Mouse (Mus musculus) spleen, adult 2 months (tissue): ENCODE measurements around the gene Ifngr2. TPM values are rescaled to one million over a fixed set of nuclear protein-coding genes. Genes with fewer than 3 reads are reported as not detected.

Experiments
- DNase-seq, 2 experiments: peaks; one replicate each; pipeline versions ENCODE4 v3.0.0 to v3.0.0-alpha.2; 2012 to 2021; ENCODE audit warnings: low spot score in 2 of 2, low read depth in 1 of 2
- H3K27ac ChIP-seq: fragments of 200-500 bp; 2 replicates; pipeline ENCODE4 v1.5.1; 2012; ENCODE audit warnings: low read length, inconsistent platforms; ENCODE audit not compliant: insufficient read depth
- H3K27me3 ChIP-seq: fragments of 200-500 bp; 2 replicates; pipeline ENCODE4 v1.6.1; 2012; ENCODE audit warnings: mild to moderate bottlenecking, moderate library complexity, low read length, inconsistent platforms; ENCODE audit not compliant: control insufficient read depth, insufficient read depth
- H3K36me3 ChIP-seq: fragments of 200-500 bp; 2 replicates; pipeline ENCODE4 v1.6.1; 2012; ENCODE audit warnings: mild to moderate bottlenecking, low read length, inconsistent platforms; ENCODE audit not compliant: control insufficient read depth, insufficient read depth
- H3K4me1 ChIP-seq: fragments of 200-500 bp; 2 replicates; pipeline ENCODE4 v1.6.1; 2011; ENCODE audit warnings: inconsistent platforms; ENCODE audit not compliant: control insufficient read depth, insufficient read depth, insufficient read length
- H3K4me3 ChIP-seq: fragments of 200-500 bp; 2 replicates; pipeline ENCODE4 v1.5.1; 2011; ENCODE audit warnings: mild to moderate bottlenecking, inconsistent platforms; ENCODE audit not compliant: insufficient read depth, insufficient read length; ENCODE audit errors: extremely low read depth
- CTCF ChIP-seq: fragments of 200-500 bp; IDR thresholded peaks from 2 replicates; pipeline ENCODE4 v1.5.1; 2011; ENCODE audit warnings: mild to moderate bottlenecking, inconsistent platforms; ENCODE audit not compliant: insufficient read depth, insufficient read length, insufficient replicate concordance; ENCODE audit errors: extremely low read depth
- POLR2A ChIP-seq: fragments of 200-500 bp; IDR thresholded peaks from 2 replicates; pipeline ENCODE4 v1.6.1; 2011; ENCODE audit warnings: low read depth, low read length, inconsistent platforms
- WGBS: fragments of 180-500 bp; shearing (Covaris S2); methylation state at CpG from one replicate; pipeline ENCODE4 v1.1.7; 2018; 5-methylcytosine and 5-hydroxymethylcytosine counted together
- polyA plus RNA-seq: library from polyadenylated mRNA; depleted of rRNA; stranded (reverse); fragments of >200 nt; gene quantifications from 2 replicates; pipeline ENCODE4 v1.2.3, GENCODE M21; 2012

Gene Ifngr2
- polyA plus RNA-seq, 1 experiment: 18.7 TPM

GRCm38 (mm10) chr16:91513099-91513498, 33.8 kb upstream of the Ifngr2 start:
- Histone ChIP-seq H3K4me3 (no peak overlapping the region), H3K4me1 (no peaks in the 10 kb centered on the region), H3K36me3 (peaks cover 3% of the 10 kb centered on the region; the same call in 1 of the 2 replicates), H3K27ac (no peak overlapping the region), H3K27me3 (no peaks in the 10 kb centered on the region)
- 73% methylated on average over 6 of the region's 6 CpGs for WGBS
- TF ChIP-seq CTCF (no peak), POLR2A (no peak)
- DNase-seq: no peak

- H3K4me3 ChIP-seq: no peak overlapping the region
- H3K36me3 ChIP-seq: no peaks in the 10 kb centered on the region
- H3K27me3 ChIP-seq: no peaks in the 10 kb centered on the region
- H3K4me1 ChIP-seq: peaks cover 6% of the 10 kb centered on the region; the same call in 1 of the 2 replicates
- WGBS: 78% methylated on average over 7 of the region's 7 CpGs
- TF ChIP-seq POLR2A (no peak), CTCF (no peak)
- no peak overlapping the region for H3K27ac ChIP-seq
- DNase-seq: no peak
Observed at GRCm38 (mm10) chr16:91517020-91517419, 29.9 kb upstream of the Ifngr2 start.

- H3K4me1 ChIP-seq: peaks cover 17% of the 10 kb centered on the region; the same call in 1 of the 2 replicates
- 22% methylated on average over 5 of the region's 5 CpGs for WGBS
- no peaks in the 10 kb centered on the region for H3K27me3 ChIP-seq
- DNase-seq: peak in 1 of 2 experiments; percentile 26
- TF ChIP-seq CTCF (no peak), POLR2A (no peak)
- H3K27ac ChIP-seq: peak overlapping the region; percentile 68
- H3K4me3 ChIP-seq: no peak overlapping the region
- H3K36me3 ChIP-seq: no peaks in the 10 kb centered on the region
Observed at GRCm38 (mm10) chr16:91522040-91522439, 24.8 kb upstream of the Ifngr2 start.

- peak; percentile 78 to 81 for DNase-seq
- 8% methylated on average over 18 of the region's 18 CpGs for WGBS
Observed at GRCm38 (mm10) chr16:91522479-91523309, 24.2 kb upstream of the Ifngr2 start.

GRCm38 (mm10) chr16:91524206-91524605, 22.7 kb upstream of the Ifngr2 start:
- WGBS: 45% methylated on average over 5 of the region's 5 CpGs
- no peaks in the 10 kb centered on the region for H3K27me3 ChIP-seq

More at GRCm38 (mm10) chr16:91522479-91523309, 24.2 kb upstream of the Ifngr2 start:
- Histone ChIP-seq H3K4me1 (peaks cover 20% of the 10 kb centered on the region; the same call in 1 of the 2 replicates), H3K36me3 (no peaks in the 10 kb centered on the region), H3K4me3 (no peak overlapping the region), H3K27ac (peak overlapping the region; percentile 62), H3K27me3 (no peaks in the 10 kb centered on the region)
- TF ChIP-seq POLR2A (no peak), CTCF (no peak)

GRCm38 (mm10) chr16:91526274-91526673, 20.6 kb upstream of the Ifngr2 start:
- no peaks in the 10 kb centered on the region for H3K27me3 ChIP-seq
- WGBS: 95% methylated on average over 6 of the region's 6 CpGs
- no peak overlapping the region for H3K27ac ChIP-seq
- H3K36me3 ChIP-seq: no peaks in the 10 kb centered on the region
- H3K4me1 ChIP-seq: peaks cover 18% of the 10 kb centered on the region; the same call in 1 of the 2 replicates
- TF ChIP-seq CTCF (no peak), POLR2A (no peak)
- H3K4me3 ChIP-seq: no peak overlapping the region
- no peak for DNase-seq

More at GRCm38 (mm10) chr16:91524206-91524605, 22.7 kb upstream of the Ifngr2 start:
- Histone ChIP-seq H3K36me3 (no peaks in the 10 kb centered on the region), H3K4me1 (peaks cover 20% of the 10 kb centered on the region; the same call in 1 of the 2 replicates), H3K27ac (peak overlapping the region; percentile 50; the same call in 1 of the 2 replicates), H3K4me3 (no peak overlapping the region)
- no peak for DNase-seq
- TF ChIP-seq POLR2A (no peak), CTCF (no peak)
